Mouse (Mus musculus) hindbrain, embryonic 16.5 days (tissue): Measurements from ENCODE around the gene Ccn6. TPM values are rescaled to one million over a fixed set of nuclear protein-coding genes. Genes with fewer than 3 reads are reported as not detected.
A peak's percentile ranks its signal among the peaks of the same experiment; 100 is the strongest.

Experiments used
- ATAC-seq: fragments of 200-750 bp; cut with Nextera tagmentation; 2 replicates; pipeline ENCODE4 v1.8.0; 2017; ENCODE audit warnings: moderate TSS enrichment, moderate library complexity
- H3K27ac ChIP-seq: fragments of 300-500 bp; sonication (generic); 2 replicates; pipeline ENCODE4 v1.5.1; 2014; ENCODE audit warnings: low read depth, mild to moderate bottlenecking, control low read depth, low read length, moderate library complexity
- H3K27me3 ChIP-seq: fragments of 300-500 bp; sonication (generic); replicated peaks from 2 replicates; pipeline ENCODE4 v1.6.1; 2014; ENCODE audit warnings: low read length; ENCODE audit not compliant: control insufficient read depth, insufficient read depth
- H3K36me3 ChIP-seq: fragments of 300-500 bp; sonication (generic); 2 replicates; pipeline ENCODE4 v1.6.1; 2014; ENCODE audit warnings: mild to moderate bottlenecking, low read length, moderate library complexity, mixed read lengths; ENCODE audit not compliant: control insufficient read depth, insufficient read depth
- H3K4me1 ChIP-seq: fragments of 300-500 bp; sonication (generic); 2 replicates; pipeline ENCODE4 v1.6.1; 2014; ENCODE audit warnings: low read depth, low read length; ENCODE audit not compliant: control insufficient read depth, insufficient read depth
- H3K4me2 ChIP-seq: fragments of 300-500 bp; sonication (generic); 2 replicates; pipeline ENCODE4 v1.6.1; 2014; ENCODE audit warnings: mild to moderate bottlenecking, low read length, control low read depth, moderate library complexity
- H3K4me3 ChIP-seq: fragments of 300-500 bp; sonication (generic); 2 replicates; pipeline ENCODE4 v1.5.1; 2014; ENCODE audit warnings: mild to moderate bottlenecking, low read length, control low read depth, moderate library complexity
- H3K9ac ChIP-seq: fragments of 300-500 bp; sonication (generic); 2 replicates; pipeline ENCODE4 v1.6.1; 2014; ENCODE audit warnings: low read depth, mild to moderate bottlenecking, control low read depth, low read length, moderate library complexity
- H3K9me3 ChIP-seq: fragments of 300-500 bp; sonication (generic); 2 replicates; pipeline ENCODE4 v1.6.1; 2014; ENCODE audit warnings: mild to moderate bottlenecking, low read length, moderate library complexity; ENCODE audit not compliant: control insufficient read depth
- WGBS: fragments of 180-500 bp; shearing (Covaris S2); extraction: QIAGEN DNeasy Blood & Tissue Kit; methylation state at CpG from one replicate; pipeline ENCODE4 v1.1.7; 2014; 5-methylcytosine and 5-hydroxymethylcytosine counted together
- polyA plus RNA-seq: library from polyadenylated mRNA; unstranded; fragments of >200 nt; fragmentation: Nextera tagmentation; extraction: Ambion mirVana; gene quantifications from 2 replicates; pipeline ENCODE4 v1.2.1, GENCODE M21; 2015

The Ccn6 gene
- polyA plus RNA-seq, 1 experiment from 2014 or later: 0.61 TPM

DNA sequence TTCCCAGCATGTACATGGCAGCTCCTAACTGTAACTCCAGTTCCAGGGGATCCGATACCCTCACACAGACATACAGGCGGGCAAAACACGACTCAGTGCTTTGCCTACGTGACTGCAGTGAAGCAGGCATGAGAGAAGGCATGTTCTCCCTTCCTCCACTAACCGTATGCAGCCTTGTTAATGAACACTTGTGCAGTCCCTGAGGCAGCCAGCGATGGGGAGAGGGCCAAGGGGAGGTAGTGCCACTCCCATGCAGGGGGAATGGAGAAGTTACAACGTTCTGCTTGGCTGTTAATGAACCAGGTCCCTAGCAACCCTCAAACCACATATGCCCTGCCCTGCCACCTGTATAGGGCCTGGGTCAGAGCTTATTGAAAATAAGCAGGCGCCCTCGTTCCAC, 6.0 kb upstream of the Ccn6 start:
- Histone ChIP-seq H3K9me3 (no peaks in the 10 kb centered on the region), H3K4me1 (peaks cover 39% of the 10 kb centered on the region), H3K27ac (0 out of 2 replicates have a peak overlapping the region, but pooled peaks have one; percentile 4), H3K4me2 (peak overlapping the region; percentile 32), H3K9ac (no peak overlapping the region), H3K27me3 (no peaks in the 10 kb centered on the region), H3K36me3 (no peaks in the 10 kb centered on the region), H3K4me3 (no peak overlapping the region)
- whole genome bisulfite sequencing: 38% methylated on average over 9 of the region's 9 CpGs
- no peak for ATAC-seq

DNA sequence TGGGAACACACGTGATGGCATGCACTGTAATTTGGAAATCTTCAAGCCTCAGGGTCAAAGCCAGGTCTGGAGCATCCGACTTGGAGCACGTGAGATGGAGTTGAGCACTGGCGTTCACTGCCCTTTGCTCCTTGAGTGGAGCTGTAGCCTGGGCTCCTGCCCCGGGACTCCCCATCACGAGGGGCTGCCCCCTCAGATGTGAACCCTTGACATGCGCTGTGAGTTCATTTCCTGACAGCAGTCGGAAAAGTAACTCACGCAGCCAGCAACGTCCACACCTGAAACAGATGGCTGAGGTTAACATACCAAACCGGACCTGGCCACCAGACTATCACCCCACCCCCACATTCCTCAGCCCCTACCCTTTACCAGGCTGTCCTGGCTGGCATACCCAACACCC, 4.0 kb upstream of the Ccn6 start:
- Histone ChIP-seq H3K27me3 (no peaks in the 10 kb centered on the region), H3K9ac (no peak overlapping the region), H3K4me1 (peaks cover 31% of the 10 kb centered on the region), H3K4me2 (no peak overlapping the region), H3K4me3 (no peak overlapping the region), H3K36me3 (no peaks in the 10 kb centered on the region), H3K9me3 (no peaks in the 10 kb centered on the region), H3K27ac (no peak overlapping the region)
- no peak for ATAC-seq
- WGBS: 85% methylated on average over 11 of the region's 11 CpGs

DNA sequence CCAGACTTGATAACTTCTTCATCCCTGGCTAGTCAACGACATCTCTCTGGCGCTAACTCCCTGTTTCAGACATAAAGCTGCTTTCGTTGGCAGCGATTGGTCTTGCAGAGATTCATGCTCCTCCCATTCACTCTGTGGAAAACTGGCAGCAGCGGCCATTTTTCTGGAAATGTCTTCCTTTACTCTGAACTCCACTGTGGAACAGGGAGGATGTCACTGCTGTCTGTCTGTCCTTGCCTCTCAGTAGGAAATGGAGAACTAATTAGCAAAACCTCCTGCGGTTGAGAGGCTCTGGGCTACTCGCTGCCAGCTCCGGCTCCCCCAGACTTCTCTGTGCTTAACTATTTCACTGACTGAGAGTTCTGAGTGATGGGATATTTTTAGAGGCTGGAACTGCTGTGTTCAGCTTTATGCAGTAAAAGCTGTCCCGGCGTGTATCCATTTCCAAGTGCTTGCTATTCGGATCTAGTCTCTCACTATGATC, 2.1 kb upstream of the Ccn6 start:
- H3K4me1 ChIP-seq: peaks cover 22% of the 10 kb centered on the region
- no peaks in the 10 kb centered on the region for H3K9me3 ChIP-seq
- H3K27me3 ChIP-seq: no peaks in the 10 kb centered on the region
- H3K4me3 ChIP-seq: peak overlapping the region; percentile 39
- H3K27ac ChIP-seq: peak overlapping the region; percentile 90
- peak overlapping the region; percentile 55 for H3K4me2 ChIP-seq
- no peaks in the 10 kb centered on the region for H3K36me3 ChIP-seq
- WGBS: 9% methylated on average over 11 of the region's 11 CpGs
- ATAC-seq: peak; percentile 64
- H3K9ac ChIP-seq: peak overlapping the region; percentile 65

DNA sequence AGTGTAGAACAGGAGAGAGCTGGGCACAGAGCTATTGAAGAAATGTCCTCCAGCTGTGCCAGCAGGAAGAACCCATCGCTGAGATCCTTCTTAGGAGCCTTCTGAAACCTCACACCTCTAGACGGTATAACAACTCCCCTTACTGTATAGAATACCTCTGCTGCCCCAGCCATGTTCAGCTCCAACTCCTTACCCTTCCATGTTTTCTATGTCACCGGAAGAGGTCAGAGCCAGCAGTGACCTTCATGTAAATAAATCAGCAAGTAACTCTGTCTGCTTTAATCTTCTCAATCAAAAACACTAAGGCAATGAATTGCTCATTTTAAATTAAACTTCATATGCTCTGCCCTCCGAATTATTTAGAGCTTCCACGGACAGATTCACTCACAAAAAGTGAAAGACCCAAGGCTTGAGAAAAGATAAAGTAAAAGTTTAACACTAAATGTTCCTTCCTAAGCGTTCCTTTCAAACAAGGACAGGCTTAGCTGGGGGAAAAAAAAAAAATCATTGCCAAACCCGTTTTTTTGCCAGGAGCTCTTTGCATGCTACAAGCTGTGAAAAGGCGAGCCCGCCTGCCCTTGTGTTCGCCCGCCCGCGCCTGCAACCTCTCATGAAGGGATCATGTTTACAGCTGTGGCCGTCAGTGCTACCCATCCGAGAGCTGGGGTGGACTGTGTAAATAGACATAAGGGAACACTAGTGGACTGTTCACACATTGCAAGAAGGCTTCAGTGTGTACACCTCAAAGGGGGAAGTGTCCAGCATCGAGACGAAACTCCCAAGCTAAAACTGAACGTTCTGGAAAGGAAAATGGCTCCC, 719 bp downstream of the Ccn6 start:
- Histone ChIP-seq H3K4me1 (peaks cover 18% of the 10 kb centered on the region), H3K27me3 (no peaks in the 10 kb centered on the region), H3K4me3 (no peak overlapping the region), H3K27ac (no peak overlapping the region), H3K9ac (no peak overlapping the region), H3K4me2 (no peak overlapping the region), H3K36me3 (no peaks in the 10 kb centered on the region), H3K9me3 (no peaks in the 10 kb centered on the region)
- ATAC-seq: no peak
- WGBS: 46% methylated on average over 18 of the region's 18 CpGs

DNA sequence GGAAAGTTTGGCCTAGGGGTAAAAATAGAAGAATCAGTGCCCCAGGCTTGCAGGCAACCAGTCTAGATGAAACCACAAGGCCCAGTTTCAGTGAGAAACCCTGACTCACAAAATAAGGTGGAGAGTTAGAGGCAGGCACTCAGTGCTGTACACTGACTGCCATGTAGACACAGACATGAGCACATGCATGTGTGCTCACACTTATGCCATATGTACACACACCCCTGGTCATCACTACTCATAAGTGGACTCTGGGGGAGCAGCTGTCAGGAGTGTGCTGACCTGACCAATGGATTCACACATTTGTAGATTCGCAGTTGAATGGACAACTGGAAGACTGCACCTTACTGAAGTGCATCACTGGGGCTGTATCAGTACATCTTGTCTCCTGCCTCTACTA, 2.2 kb downstream of the Ccn6 start:
- H3K9me3 ChIP-seq: no peaks in the 10 kb centered on the region
- no peak overlapping the region for H3K9ac ChIP-seq
- no peaks in the 10 kb centered on the region for H3K36me3 ChIP-seq
- no peak overlapping the region for H3K4me3 ChIP-seq
- no peak overlapping the region for H3K4me2 ChIP-seq
- 94% methylated on average over 1 of the region's 1 CpGs for WGBS
- no peaks in the 10 kb centered on the region for H3K27me3 ChIP-seq
- peaks cover 14% of the 10 kb centered on the region for H3K4me1 ChIP-seq
- H3K27ac ChIP-seq: no peak overlapping the region
- ATAC-seq: no peak

DNA sequence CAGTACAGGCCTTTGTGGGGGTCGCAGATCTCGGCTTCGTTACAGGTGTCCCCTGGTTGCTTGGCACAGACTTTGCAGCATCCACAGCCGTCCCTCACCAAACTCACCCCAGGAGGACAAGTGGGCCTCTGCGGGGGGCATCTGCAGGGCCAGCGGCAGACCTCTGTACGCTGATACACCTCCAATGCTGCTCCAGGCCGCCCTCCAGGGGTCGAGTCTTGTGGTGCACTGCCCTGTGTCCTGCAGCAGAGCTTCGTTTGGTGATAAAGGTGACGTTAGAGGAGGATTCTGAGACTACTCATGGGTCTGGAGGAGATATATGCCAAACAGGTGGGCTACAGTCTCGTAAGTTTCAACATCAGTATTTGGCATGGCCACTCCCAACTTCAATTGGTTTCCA, 5.3 kb downstream of the Ccn6 start:
- no peak overlapping the region for H3K9ac ChIP-seq
- H3K36me3 ChIP-seq: no peaks in the 10 kb centered on the region
- no peak for ATAC-seq
- H3K4me2 ChIP-seq: no peak overlapping the region
- no peaks in the 10 kb centered on the region for H3K9me3 ChIP-seq
- no peak overlapping the region for H3K4me3 ChIP-seq
- H3K27me3 ChIP-seq: no peaks in the 10 kb centered on the region
- no peak overlapping the region for H3K27ac ChIP-seq
- WGBS: 59% methylated on average over 12 of the region's 12 CpGs
- no peaks in the 10 kb centered on the region for H3K4me1 ChIP-seq

DNA sequence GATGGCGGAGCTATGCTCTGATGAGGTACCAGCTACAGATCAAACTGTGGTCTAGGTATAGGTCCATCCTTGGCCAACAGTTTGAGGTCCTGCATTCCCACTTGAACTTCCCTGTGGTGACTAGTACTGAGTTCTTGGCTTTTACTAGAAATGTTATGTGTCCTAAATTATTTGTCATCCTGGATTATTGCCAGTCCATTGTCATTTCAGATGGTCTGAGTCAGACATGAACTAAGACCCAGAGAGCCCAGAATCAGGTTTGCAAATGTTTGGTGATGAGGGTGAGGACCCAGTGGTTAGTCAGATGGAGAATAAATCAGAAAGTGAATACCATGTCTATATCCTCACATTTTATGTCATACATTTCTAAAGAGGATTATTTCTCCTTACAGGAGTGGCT, 6.3 kb downstream of the Ccn6 start:
- Histone ChIP-seq H3K36me3 (no peaks in the 10 kb centered on the region), H3K9me3 (no peaks in the 10 kb centered on the region), H3K4me2 (no peak overlapping the region), H3K27ac (no peak overlapping the region), H3K9ac (no peak overlapping the region), H3K4me3 (no peak overlapping the region), H3K27me3 (no peaks in the 10 kb centered on the region), H3K4me1 (no peaks in the 10 kb centered on the region)
- 100% methylated on average over 1 of the region's 1 CpGs for WGBS
- ATAC-seq: no peak

DNA sequence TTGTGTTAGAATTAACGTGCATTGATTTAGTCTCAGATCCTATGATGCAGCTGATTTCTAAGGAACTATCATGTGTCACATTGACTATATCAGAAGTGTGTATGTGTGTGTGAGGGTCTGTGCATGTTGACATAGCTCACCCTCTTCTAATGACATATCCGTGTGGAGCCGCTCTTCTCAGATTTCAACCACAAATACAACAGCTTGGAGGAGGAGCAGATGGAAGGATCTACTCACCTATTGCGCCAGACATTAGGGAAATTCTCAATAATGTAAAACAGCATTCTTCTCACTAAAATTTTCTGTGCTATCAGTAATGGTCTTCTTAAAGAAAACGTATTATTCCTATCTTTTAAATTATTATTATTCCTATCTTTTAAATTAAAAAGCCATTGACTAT, 6.9 kb downstream of the Ccn6 start:
- no peak overlapping the region for H3K4me3 ChIP-seq
- H3K4me2 ChIP-seq: no peak overlapping the region
- no peaks in the 10 kb centered on the region for H3K27me3 ChIP-seq
- no peak overlapping the region for H3K27ac ChIP-seq
- no peaks in the 10 kb centered on the region for H3K36me3 ChIP-seq
- no peak overlapping the region for H3K9ac ChIP-seq
- ATAC-seq: no peak
- no peaks in the 10 kb centered on the region for H3K4me1 ChIP-seq
- WGBS: 92% methylated on average over 5 of the region's 5 CpGs
- H3K9me3 ChIP-seq: no peaks in the 10 kb centered on the region

DNA sequence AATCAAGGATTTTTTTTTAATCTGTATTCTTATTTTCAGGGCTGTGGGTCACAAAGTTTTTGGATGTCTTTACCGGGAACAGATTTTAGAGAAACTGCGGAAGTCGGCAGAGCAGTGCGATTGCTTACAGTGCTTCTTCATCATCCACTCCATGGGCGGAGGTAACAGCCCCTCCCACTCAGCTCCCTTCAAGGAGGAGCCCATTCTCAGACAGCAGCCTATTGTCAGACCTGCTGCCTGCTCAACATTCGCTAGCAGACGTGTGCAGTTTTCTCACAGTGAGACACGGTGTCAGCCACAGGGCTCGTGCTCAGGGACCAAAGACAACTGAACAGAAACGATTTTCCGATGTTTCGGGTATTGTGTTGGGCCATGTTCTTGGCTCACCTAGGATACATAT, 21.4 kb downstream of the Ccn6 start:
- ATAC-seq: no peak
- WGBS: 59% methylated on average over 12 of the region's 12 CpGs
- H3K9me3 ChIP-seq: no peaks in the 10 kb centered on the region
- peaks cover 10% of the 10 kb centered on the region for H3K36me3 ChIP-seq
- no peak overlapping the region for H3K4me2 ChIP-seq
- no peaks in the 10 kb centered on the region for H3K27me3 ChIP-seq
- no peaks in the 10 kb centered on the region for H3K4me1 ChIP-seq
- no peak overlapping the region for H3K27ac ChIP-seq
- no peak overlapping the region for H3K9ac ChIP-seq
- no peak overlapping the region for H3K4me3 ChIP-seq
